Mouse (Mus musculus) heart, postnatal 14 days (tissue): ENCODE measurements around the gene Rarb. TPM values are rescaled to one million over a fixed set of nuclear protein-coding genes. Genes with fewer than 3 reads are reported as not detected.

ENCODE experiments used
- DNase-seq, 2 experiments: peaks; one replicate each; pipeline ENCODE4 v3.0.0; 2021 to 2022
- intact Hi-C: fragments of 180-260 bp; cut with DNase I; formaldehyde crosslinking; loops from one replicate; pipeline ENCODE4 v1.15.1; 2025
- total RNA-seq, 2 experiments: library from RNA; stranded (reverse); gene quantifications; 2 replicates each; pipeline ENCODE4 v1.2.3; 2021

Rarb gene
- total RNA-seq, 2 experiments from 2014 or later, result 15.8 to 18.6 TPM

DNA sequence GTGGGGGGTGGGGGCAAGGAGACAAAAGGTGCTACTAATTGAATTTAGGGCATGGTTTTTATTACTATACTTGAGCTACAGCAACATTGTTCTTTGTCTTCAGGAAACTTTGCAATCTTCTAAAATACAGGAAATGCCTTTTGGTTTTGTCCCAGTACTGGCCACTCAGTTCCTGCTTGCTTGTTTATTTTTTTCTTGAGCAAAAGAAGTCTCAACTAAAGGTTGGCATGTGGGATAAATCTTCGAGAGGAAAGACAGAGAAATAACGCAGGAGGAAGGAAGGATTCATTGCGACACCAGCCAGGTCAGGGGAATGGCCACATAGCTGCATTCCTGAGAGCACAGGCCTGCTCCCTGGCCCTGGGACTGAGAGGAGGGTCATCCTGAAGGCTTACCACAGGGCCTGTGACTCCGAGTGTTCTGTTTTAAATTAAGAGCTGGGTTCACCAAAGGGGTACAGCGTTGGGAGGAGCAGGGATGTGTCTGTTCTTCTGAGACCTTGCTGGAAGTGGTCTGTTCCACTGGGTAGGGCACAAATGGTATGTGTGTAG, 215.8 kb downstream of the Rarb start:
- peak in 1 of 2 experiments; percentile 3 for DNase-seq
- intact Hi-C loops, result no loop called here

GRCm38 (mm10) chr14:16599224-16599623, 219.7 kb downstream of the Rarb start:
- intact Hi-C loops, result no loop called here
- DNase-seq, result peak; percentile 9 to 12

DNA sequence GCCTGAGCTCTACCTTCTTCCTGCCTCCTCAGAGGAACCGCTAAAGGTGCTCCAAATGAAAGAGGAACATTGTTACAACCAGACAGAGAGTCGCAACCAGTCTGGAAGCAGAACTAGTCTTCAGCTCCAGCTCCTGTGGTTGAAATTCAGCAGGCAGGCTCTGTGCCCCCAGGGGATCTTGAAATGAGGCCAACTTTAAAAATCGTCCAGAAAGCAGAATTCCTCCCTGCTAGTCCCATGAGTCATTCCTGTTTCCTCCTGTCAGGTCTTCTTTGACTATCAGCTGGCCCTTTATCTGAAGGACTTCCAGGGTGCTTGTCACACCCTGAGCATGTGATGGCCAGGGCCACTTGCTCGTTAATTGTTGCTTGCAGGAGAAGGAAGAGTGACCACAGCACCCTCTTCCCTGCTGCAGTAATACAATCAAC, 220.9 kb downstream of the Rarb start:
- DNase-seq, result peak; percentile 19 to 35
- intact Hi-C loops, result no loop called here

- intact Hi-C loops, result no loop called here
- no peak for DNase-seq
Measured at GRCm38 (mm10) chr14:16589139-16589538, 229.8 kb downstream of the Rarb start.

- intact Hi-C loops, result loop anchor here (10.0 kb wide), 1 partner anchor 467 kb away; no protein-coding TSS in a partner anchor
Measured at GRCm38 (mm10) chr14:16578100-16578499, 240.9 kb downstream of the Rarb start.

DNA sequence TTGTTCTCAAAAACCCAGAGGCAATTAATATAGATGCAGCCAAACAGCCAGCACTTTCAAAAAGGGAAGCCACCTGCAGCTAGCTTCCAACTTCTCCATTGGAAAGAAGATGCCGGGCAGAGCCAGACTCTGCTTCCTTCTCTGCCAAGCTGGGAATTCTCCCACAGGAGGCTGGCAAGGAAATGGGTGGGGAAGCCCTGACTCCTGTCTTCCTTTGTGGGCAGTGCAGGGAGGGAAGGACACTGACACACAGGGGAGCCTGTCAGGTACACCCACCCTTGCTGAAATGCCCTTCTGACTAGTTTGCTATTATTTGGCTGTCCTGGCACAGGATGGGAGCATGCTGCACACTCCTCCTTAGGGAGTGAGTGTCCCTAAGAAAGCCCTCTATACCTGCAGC, 241.9 kb downstream of the Rarb start:
- no peak for DNase-seq
- intact Hi-C loops, result loop anchor here (10.0 kb wide), 1 partner anchor 468 kb away; no protein-coding TSS in a partner anchor

More at GRCm38 (mm10) chr14:16578100-16578499, 240.9 kb downstream of the Rarb start:
- DNase-seq, result no peak

DNA sequence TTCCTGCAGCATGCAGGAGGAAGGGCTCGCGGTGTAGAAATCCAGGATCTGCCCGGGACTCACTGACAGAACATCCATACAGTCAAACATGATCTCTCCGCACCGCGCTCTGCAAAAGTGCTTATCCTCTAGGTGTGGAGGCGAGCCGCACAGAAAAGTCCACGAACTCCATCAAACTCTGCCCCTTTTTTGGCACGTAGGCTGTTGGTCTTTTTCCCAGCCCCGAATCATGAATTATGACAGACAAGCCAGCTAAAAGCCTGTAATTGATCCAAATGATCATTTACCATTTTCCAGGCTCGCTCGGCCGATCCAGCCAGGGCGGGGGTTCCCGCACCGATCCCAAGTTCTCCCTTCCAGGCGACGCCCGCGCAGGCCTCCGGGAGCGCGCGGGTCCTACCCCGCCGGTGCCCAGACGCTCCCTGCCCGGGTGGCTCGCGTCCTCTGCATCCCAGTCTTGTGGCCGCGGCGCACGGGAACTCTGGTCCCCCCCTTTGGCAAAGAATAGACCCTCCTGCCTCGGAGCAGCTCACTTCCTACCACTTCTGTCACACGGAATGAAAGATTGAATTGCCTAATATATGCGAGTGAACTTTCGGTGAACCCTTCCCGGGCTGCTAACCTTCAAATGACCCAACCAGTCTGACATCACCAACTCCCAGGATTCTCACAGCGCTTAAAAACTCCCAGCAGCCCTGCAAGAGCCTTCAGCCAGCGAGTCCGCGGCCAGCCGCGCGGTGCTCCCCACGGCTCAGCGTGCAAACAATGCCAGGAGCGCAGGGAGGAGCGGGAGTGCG, 243.8 kb downstream of the Rarb start:
- intact Hi-C loops, result loop anchor here (2.0 to 10.0 kb wide), 4 partner anchors 14 to 470 kb away; no protein-coding TSS in a partner anchor
- DNase-seq, result peak; percentile 82 to 85

DNA sequence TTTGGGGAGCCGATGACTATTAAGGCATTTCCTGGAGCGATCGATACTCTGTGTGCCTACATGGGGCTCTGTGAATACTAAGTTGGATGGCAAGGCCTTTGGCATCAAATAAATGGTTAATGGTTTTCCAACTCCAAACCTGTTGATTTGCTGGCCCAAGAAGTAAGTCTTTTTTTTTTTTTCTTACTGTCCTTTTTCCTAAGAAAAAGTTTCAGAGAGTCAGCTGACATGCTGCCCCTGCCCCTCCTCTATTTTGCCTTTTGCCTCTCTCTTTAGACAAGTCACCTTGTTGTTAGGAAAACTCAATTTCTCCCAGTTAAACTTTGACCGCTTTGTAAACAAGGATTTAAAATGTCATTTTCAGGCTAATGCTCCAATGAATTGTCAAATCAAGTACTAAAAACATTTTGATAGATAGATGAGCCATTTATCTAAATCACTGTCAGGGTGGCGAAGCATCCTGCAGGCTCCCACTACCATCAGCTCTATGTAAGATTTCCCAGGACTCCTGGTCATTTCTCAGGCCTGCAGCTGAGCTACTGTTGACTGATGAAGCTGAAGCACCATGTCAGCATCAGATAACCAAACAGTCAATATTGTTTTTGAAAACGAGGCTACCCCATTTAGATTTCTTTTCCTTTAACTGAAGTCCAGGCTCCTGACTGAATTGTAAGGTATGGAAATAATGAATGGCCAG, 245.3 kb downstream of the Rarb start:
- intact Hi-C loops, result loop anchor here (2.0 to 10.0 kb wide), 4 partner anchors 13 to 471 kb away; no protein-coding TSS in a partner anchor
- no peak for DNase-seq

GRCm38 (mm10) chr14:16572755-16573340, 246.1 kb downstream of the Rarb start:
- DNase-seq, result no peak
- intact Hi-C loops, result loop anchor here (5.0 to 10.0 kb wide), 2 partner anchors 76 to 472 kb away; no protein-coding TSS in a partner anchor

GRCm38 (mm10) chr14:16569506-16570001, 249.4 kb downstream of the Rarb start:
- DNase-seq, result no peak
- intact Hi-C loops, result loop anchor here (5.0 to 10.0 kb wide), 3 partner anchors 72 to 835 kb away; no protein-coding TSS in a partner anchor

GRCm38 (mm10) chr14:16566920-16567319, 252.0 kb downstream of the Rarb start:
- intact Hi-C loops, result loop anchor here (10.0 kb wide), 1 partner anchor 838 kb away; no protein-coding TSS in a partner anchor
- no peak for DNase-seq

DNA sequence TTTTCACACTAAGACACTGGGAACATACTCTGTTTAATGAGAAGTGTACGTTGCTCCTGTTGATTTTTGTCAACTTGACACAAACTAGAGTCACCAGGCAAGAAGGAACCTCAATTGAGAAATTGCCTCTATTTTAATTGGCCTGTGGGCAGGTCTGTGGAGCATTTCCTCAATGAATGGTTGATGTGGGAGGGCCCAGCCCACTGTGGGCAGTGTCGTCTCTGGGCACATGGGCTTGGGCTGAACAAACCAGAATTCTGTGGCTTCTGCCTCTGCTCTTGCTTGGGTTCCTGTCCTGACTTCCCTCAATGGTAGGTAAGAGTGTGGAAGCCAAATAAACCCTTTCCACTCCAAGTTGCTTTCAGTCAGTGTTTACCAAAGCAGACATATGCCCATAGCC, 255.0 kb downstream of the Rarb start:
- intact Hi-C loops, result loop anchor here (10.0 kb wide), 1 partner anchor 841 kb away; no protein-coding TSS in a partner anchor
- no peak for DNase-seq

DNA sequence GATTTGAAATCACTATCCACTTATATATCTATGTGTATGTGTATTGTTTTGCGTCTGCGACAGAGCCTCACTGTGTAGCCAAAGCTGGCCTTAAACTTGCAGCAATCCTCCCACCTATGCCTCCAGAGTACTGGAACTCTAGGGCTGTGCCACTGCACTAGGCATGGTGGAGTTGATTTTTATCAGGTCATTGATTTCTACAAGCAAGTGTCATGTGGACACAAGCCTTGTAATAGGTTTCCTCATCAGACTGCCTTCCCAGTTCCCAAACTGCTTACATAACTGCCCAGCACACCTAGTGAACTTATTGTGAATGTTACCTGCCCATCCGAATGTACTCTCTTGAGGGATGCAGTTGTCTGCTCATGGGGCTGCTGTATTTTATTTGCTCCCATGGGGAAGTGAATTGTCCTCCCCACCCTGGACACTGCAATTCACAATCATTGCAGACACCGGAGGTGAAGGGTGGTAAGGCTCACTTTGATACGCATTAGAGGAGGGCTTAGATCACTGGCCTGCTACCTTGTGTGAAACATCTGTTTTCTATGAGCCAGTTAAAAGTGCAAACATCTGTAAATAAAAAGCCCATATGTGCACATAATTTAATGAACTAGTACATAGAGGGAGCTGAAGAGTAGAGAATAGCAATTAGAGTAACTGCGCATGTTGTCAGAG, 257.3 kb downstream of the Rarb start:
- intact Hi-C loops, result loop anchor here (2.0 to 10.0 kb wide), 2 partner anchors 13 to 843 kb away; no protein-coding TSS in a partner anchor
- no peak for DNase-seq

- DNase-seq, result peak in 1 of 2 experiments; percentile 36
- intact Hi-C loops, result loop anchor here (2.0 to 10.0 kb wide), 2 partner anchors 15 to 845 kb away; no protein-coding TSS in a partner anchor
Measured at GRCm38 (mm10) chr14:16559294-16560217, 259.4 kb downstream of the Rarb start.

GRCm38 (mm10) chr14:16558033-16558432, 260.9 kb downstream of the Rarb start:
- intact Hi-C loops, result no loop called here
- DNase-seq, result peak in 1 of 2 experiments; percentile 38

DNA sequence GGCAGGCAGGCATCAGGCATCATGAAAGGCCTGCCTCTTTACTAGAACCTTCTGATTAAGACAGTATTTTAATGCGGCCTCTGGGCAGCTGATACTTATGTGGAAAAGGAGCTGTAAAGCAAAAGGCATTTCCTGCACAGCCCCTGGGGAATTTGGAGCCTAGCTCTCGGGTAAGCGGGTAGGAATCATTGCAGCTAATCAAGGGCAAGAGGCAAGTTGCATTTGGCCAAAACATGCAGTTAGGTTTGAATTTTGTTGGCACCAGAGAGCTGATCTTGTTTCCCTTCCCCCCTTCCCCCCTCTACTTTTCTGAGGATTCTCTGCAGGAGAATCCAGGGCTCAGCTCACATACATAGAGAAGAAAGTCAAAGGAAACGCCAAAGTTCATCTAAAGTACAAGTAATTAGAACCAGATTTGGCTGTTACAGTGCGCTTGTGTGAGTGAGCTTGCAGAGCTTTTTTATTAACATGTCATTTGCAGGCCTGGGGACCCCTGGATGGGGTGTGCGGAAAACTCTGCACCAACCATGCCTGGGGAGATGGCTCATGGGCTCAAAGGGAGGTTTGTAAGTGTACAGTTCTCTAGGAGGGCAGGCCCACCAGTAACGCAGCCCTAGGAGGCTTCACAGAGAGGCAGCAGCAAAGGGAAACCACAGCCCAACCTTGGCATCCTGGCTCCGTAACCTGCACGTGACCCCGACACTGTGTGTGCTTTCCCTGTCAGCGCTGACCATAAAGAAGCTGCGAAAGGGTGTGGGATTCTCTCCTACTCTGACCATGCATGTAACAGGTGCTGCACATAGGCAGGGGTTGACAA, 264.1 kb downstream of the Rarb start:
- intact Hi-C loops, result no loop called here
- DNase-seq, result peak in 1 of 2 experiments; percentile 50

- DNase-seq, result no peak
Measured at GRCm38 (mm10) chr14:16554319-16554642, 264.7 kb downstream of the Rarb start.

DNA sequence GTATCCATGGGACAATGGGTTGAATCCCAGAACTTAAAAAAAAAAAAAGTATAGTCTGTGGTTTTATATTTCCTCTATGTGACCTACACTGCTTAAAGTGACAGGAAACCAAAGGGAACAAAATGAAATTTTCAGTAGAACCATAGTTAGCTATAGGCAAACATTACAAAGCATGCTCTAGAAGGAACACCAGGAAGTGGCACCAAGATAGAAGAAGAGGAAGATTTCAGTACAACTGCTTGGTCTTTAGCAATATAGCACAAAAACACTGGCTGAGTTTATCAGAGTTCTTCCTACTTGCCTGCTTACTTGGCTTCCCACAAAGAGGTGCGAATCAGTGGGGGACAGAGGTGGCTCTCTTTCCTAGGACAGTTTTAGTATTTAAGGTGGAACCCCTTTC, 266.7 kb downstream of the Rarb start:
- intact Hi-C loops, result no loop called here
- no peak for DNase-seq

More at GRCm38 (mm10) chr14:16554319-16554642, 264.7 kb downstream of the Rarb start:
- intact Hi-C loops, result no loop called here
